Mouse (Mus musculus) heart, postnatal 0 days (tissue): ENCODE results near the gene Ing5. TPM values are rescaled to one million over a fixed set of nuclear protein-coding genes. Genes with fewer than 3 reads are reported as not detected.
"Not testable (repeated sequence)": the region's sequence is repeated elsewhere in the genome, so short reads cannot be mapped to it uniquely, and the experiment has no call there.

Experiments used
- ATAC-seq: fragments of 200-750 bp; cut with Nextera tagmentation; 2 replicates; pipeline ENCODE4 v1.8.0; 2017; ENCODE audit warnings: low read depth, moderate number of reproducible peaks, moderate library complexity; ENCODE audit not compliant: insufficient read depth
- DNase-seq: peaks from one replicate; pipeline ENCODE4 v3.0.0-alpha.2; 2016; ENCODE audit warnings: low spot score
- H3K27ac ChIP-seq: fragments of 300-500 bp; sonication (generic); 2 replicates; pipeline ENCODE4 v1.5.1; 2014; ENCODE audit warnings: low read depth, mild to moderate bottlenecking
- H3K27me3 ChIP-seq: fragments of 300-500 bp; sonication (generic); 2 replicates; pipeline ENCODE4 v1.6.1; 2014; ENCODE audit warnings: low read length, mixed read lengths; ENCODE audit not compliant: control insufficient read depth, insufficient read depth
- H3K36me3 ChIP-seq: fragments of 300-500 bp; sonication (generic); replicated peaks from 2 replicates; pipeline ENCODE4 v1.6.1; 2014; ENCODE audit warnings: low read length, mixed read lengths; ENCODE audit not compliant: control insufficient read depth, insufficient read depth
- H3K4me1 ChIP-seq: fragments of 300-500 bp; sonication (generic); 2 replicates; pipeline ENCODE4 v1.6.1; 2014; ENCODE audit warnings: antibody characterized with exemption; ENCODE audit not compliant: control insufficient read depth, insufficient read depth
- H3K4me2 ChIP-seq: fragments of 300-500 bp; sonication (generic); 2 replicates; pipeline ENCODE4 v1.6.1; 2014; ENCODE audit warnings: low read depth, mild to moderate bottlenecking, low read length, moderate library complexity
- H3K4me3 ChIP-seq: fragments of 300-500 bp; sonication (generic); 2 replicates; pipeline ENCODE4 v1.5.1; 2014; ENCODE audit warnings: low read depth, low read length
- H3K9ac ChIP-seq: fragments of 300-500 bp; sonication (generic); replicated peaks from 2 replicates; pipeline ENCODE4 v1.6.1; 2014; ENCODE audit warnings: low read depth, low read length, mixed read lengths
- H3K9me3 ChIP-seq: fragments of 300-500 bp; sonication (generic); replicated peaks from 2 replicates; pipeline ENCODE4 v1.6.1; 2016; ENCODE audit warnings: low read length; ENCODE audit not compliant: control insufficient read depth
- CTCF ChIP-seq: IDR thresholded peaks from 2 replicates; pipeline ENCODE4 v1.5.1; 2016; ENCODE audit warnings: antibody characterized with exemption, control low read depth, low read depth
- EP300 ChIP-seq: IDR thresholded peaks from 2 replicates; pipeline ENCODE4 v1.6.1; 2016; ENCODE audit warnings: antibody characterized with exemption, low read depth
- WGBS: fragments of 180-500 bp; shearing (Covaris S2); extraction: QIAGEN DNeasy Blood & Tissue Kit; methylation state at CpG from one replicate; pipeline ENCODE4 v1.1.7; 2014; 5-methylcytosine and 5-hydroxymethylcytosine counted together
- polyA plus RNA-seq: library from polyadenylated mRNA; unstranded; fragments of >200 nt; fragmentation: Nextera tagmentation; extraction: Ambion mirVana; gene quantifications from 2 replicates; pipeline ENCODE4 v1.2.1, GENCODE M21; 2015
- total RNA-seq: library from RNA; depleted of rRNA; stranded (reverse); fragments of >200 nt; gene quantifications from 2 replicates; pipeline ENCODE4 v1.2.3, GENCODE M21; 2014; ENCODE audit warnings: low replicate concordance; rRNA removed

Gene Ing5
- total and polyA plus RNA-seq, 2 experiments from 2014 or later = 5.1 to 6.4 TPM

GRCm38 (mm10) chr1:93857370-93857769 lies 53.6 kb downstream of the Ing5 start:
- TF ChIP-seq EP300 (no peak), CTCF (no peak)
- Histone ChIP-seq H3K27ac (no peak overlapping the region), H3K9me3 (no peaks in the 10 kb centered on the region), H3K4me2 (no peak overlapping the region), H3K27me3 (no peaks in the 10 kb centered on the region), H3K9ac (no peak overlapping the region), H3K4me3 (no peak overlapping the region), H3K36me3 (no peaks in the 10 kb centered on the region), H3K4me1 (no peaks in the 10 kb centered on the region)
- 73% methylated on average over 6 of the region's 6 CpGs for WGBS
- ATAC-seq (no peak), DNase-seq (no peak)

GRCm38 (mm10) chr1:93857991-93858390 lies 54.2 kb downstream of the Ing5 start:
- TF ChIP-seq EP300 = no peak
- no peak for TF ChIP-seq CTCF
- no peak overlapping the region for H3K4me3 ChIP-seq
- WGBS = 81% methylated on average over 3 of the region's 3 CpGs
- no peaks in the 10 kb centered on the region for H3K27me3 ChIP-seq
- no peak overlapping the region for H3K27ac ChIP-seq
- ATAC-seq = no peak
- no peaks in the 10 kb centered on the region for H3K9me3 ChIP-seq
- no peaks in the 10 kb centered on the region for H3K36me3 ChIP-seq
- no peak for DNase-seq
- H3K4me2 ChIP-seq = no peak overlapping the region
- H3K4me1 ChIP-seq = no peaks in the 10 kb centered on the region
- H3K9ac ChIP-seq = no peak overlapping the region

DNA sequence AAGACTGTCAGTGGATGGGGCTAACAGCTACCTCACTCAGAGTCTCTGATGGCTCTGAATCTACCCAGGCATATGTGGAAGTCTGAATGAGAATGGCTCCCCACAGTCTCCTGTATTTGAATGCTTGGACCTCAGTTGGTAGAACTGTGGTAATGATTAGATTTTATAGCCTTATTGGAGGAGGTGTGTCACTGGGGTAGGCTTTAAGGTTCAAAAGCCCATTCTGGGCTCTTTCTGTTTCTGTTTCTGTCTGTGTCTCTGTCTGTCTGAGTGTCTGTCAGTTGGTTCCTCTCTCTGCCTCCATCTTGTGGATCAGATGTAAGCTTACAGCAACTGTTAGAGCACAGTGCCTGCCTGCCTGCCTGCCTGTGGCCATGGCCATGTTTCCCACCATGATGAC lies 55.9 kb downstream of the Ing5 start:
- ATAC-seq (no peak), DNase-seq (no peak)
- no peaks in the 10 kb centered on the region for H3K9me3 ChIP-seq
- no peaks in the 10 kb centered on the region for H3K36me3 ChIP-seq
- no peaks in the 10 kb centered on the region for H3K27me3 ChIP-seq
- H3K4me3 ChIP-seq = no peak overlapping the region
- H3K4me1 ChIP-seq = no peaks in the 10 kb centered on the region
- no peak for TF ChIP-seq CTCF
- no peak for TF ChIP-seq EP300
- no peak overlapping the region for H3K27ac ChIP-seq
- no peak overlapping the region for H3K9ac ChIP-seq
- H3K4me2 ChIP-seq = no peak overlapping the region

DNA sequence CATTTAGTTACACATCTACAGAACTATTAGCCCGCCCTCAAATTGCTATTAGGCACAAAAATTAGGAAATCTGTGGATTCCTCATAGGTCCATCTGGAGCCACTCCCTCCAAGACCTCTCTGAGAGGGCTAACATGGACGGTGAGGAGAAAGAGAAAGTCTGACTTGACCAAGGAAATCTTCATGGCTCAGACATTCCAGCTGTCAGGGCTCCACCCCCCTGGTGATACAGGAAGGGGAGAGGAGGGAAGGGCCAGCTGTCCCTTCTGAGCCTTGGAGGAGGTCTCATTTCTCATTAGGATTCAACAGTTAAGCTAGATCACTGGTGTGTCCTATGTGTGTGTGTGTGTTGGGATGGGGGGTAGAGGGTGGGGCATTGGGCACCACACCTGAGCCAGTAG lies 57.3 kb downstream of the Ing5 start, which contains the start of gene Gal3st2:
Gene Gal3st2 (plus strand): TSS at position 259 of the 400 bp plus-strand sequence.
- not testable (repeated sequence) for H3K36me3 ChIP-seq, H3K27me3 ChIP-seq, H3K9ac ChIP-seq, H3K4me3 ChIP-seq, H3K27ac ChIP-seq, DNase-seq, H3K9me3 ChIP-seq, H3K4me2 ChIP-seq, ATAC-seq, H3K4me1 ChIP-seq
- WGBS = 50% methylated on average over 2 of the region's 2 CpGs

Other genes starting within 250 kb of the Ing5 start
- gene Stk25, start 145.3 kb upstream of the Ing5 start, total RNA-seq = 134 and 174 TPM in 2 replicates
- gene Stk25, start 145.3 kb upstream of the Ing5 start, polyA plus RNA-seq = 107 and 108 TPM in 2 replicates
- 50.8 and 61.5 TPM in 2 replicates for gene Bok, start 118.3 kb upstream of the Ing5 start, total RNA-seq
- gene Bok, start 118.3 kb upstream of the Ing5 start, polyA plus RNA-seq = 25.6 and 27.6 TPM in 2 replicates
- 22.3 and 47.8 TPM in 2 replicates for gene Atg4b, start 52.5 kb upstream of the Ing5 start, total RNA-seq
- gene Atg4b, start 52.5 kb upstream of the Ing5 start, polyA plus RNA-seq = 50.3 and 61.1 TPM in 2 replicates
- gene Thap4, start 49.1 kb upstream of the Ing5 start, total RNA-seq = 57.2 and 81.4 TPM in 2 replicates
- gene Thap4, start 49.1 kb upstream of the Ing5 start, polyA plus RNA-seq = 53.9 and 56.7 TPM in 2 replicates
- gene Dtymk, start 2.0 kb upstream of the Ing5 start, total RNA-seq = 45.6 and 58.7 TPM in 2 replicates
- 86.7 and 94.8 TPM in 2 replicates for gene Dtymk, start 2.0 kb upstream of the Ing5 start, polyA plus RNA-seq
- 23.8 and 32.0 TPM in 2 replicates for gene D2hgdh, start 20.9 kb downstream of the Ing5 start, total RNA-seq
- 13.9 and 15.4 TPM in 2 replicates for gene D2hgdh, start 20.9 kb downstream of the Ing5 start, polyA plus RNA-seq
- gene Gal3st2, start 57.3 kb downstream of the Ing5 start, total RNA-seq = not detected in 2 replicates
- 0.07 TPM in 1 of 2 replicates, not detected in the other for gene Gal3st2, start 57.3 kb downstream of the Ing5 start, polyA plus RNA-seq
- gene Gal3st2b, start 114.3 kb downstream of the Ing5 start, total RNA-seq = 0.73 TPM in 1 of 2 replicates, not detected in the other
- gene Gal3st2b, start 114.3 kb downstream of the Ing5 start, polyA plus RNA-seq = 0.10 and 0.12 TPM in 2 replicates
- gene Gal3st2c, start 186.5 kb downstream of the Ing5 start, total RNA-seq = 0.43 and 0.99 TPM in 2 replicates
- gene Gal3st2c, start 186.5 kb downstream of the Ing5 start, polyA plus RNA-seq = 0.14 and 0.19 TPM in 2 replicates
- gene Neu4, start 216.5 kb downstream of the Ing5 start, total RNA-seq = not detected in 2 replicates
- not detected in 2 replicates for gene Neu4, start 216.5 kb downstream of the Ing5 start, polyA plus RNA-seq
- gene Pdcd1, start 248.6 kb downstream of the Ing5 start, total RNA-seq = not detected in 2 replicates
- 0.05 and 0.10 TPM in 2 replicates for gene Pdcd1, start 248.6 kb downstream of the Ing5 start, polyA plus RNA-seq